Mouse (Mus musculus) MEL (cell line): Measurements from ENCODE around the gene Gpsm2. TPM values are rescaled to one million over a fixed set of nuclear protein-coding genes. Genes with fewer than 3 reads are reported as not detected.

Experiments
- DNase-seq: peaks from one replicate; pipeline ENCODE4 v3.0.0; 2011; ENCODE audit warnings: low read depth, low spot score
- H3K27ac ChIP-seq: 2 replicates; pipeline ENCODE4 v1.5.1; 2012; ENCODE audit warnings: low read depth, mild to moderate bottlenecking, control low read depth, low read length, moderate library complexity; ENCODE audit not compliant: control insufficient read depth
- H3K27me3 ChIP-seq, 2 experiments: fragments of 150-350 bp in 1 of 2; sonication (generic) in 1 of 2; 2 replicates each; pipeline ENCODE4 v1.6.1; 2012; ENCODE audit warnings: low read length in 2 of 2, mild to moderate bottlenecking in 2 of 2, improper control_type of control experiment in 1 of 2, moderate library complexity in 1 of 2; ENCODE audit not compliant: insufficient read depth in 2 of 2, control insufficient read depth in 1 of 2
- H3K36me3 ChIP-seq, 2 experiments: 2 replicates each; pipeline ENCODE4 v1.6.1; 2012 to 2014; ENCODE audit warnings: low read length in 2 of 2, improper control_type of control experiment in 1 of 2, inconsistent platforms in 1 of 2, mild to moderate bottlenecking in 1 of 2; ENCODE audit not compliant: insufficient read depth in 2 of 2, control insufficient read depth in 1 of 2
- H3K4me1 ChIP-seq, 2 experiments: fragments of 150-350 bp in 1 of 2; sonication (generic) in 1 of 2; 2 replicates each; pipeline ENCODE4 v1.6.1; 2012; ENCODE audit warnings: low read length in 2 of 2, improper control_type of control experiment in 1 of 2, mild to moderate bottlenecking in 1 of 2; ENCODE audit not compliant: insufficient read depth in 2 of 2, control insufficient read depth in 1 of 2
- H3K4me3 ChIP-seq, 2 experiments: fragments of 150-350 bp in 1 of 2; sonication (generic) in 1 of 2; 2 replicates each; pipeline ENCODE4 v1.5.1; 2012; ENCODE audit warnings: low read depth in 2 of 2, low read length in 2 of 2, mild to moderate bottlenecking in 2 of 2, moderate library complexity in 2 of 2, control low read depth in 1 of 2, improper control_type of control experiment in 1 of 2; ENCODE audit not compliant: control insufficient read depth in 1 of 2, insufficient read depth in 1 of 2
- H3K79me2 ChIP-seq: 2 replicates; pipeline ENCODE4 v1.6.1; 2012; ENCODE audit warnings: mild to moderate bottlenecking, low read length, moderate library complexity; ENCODE audit not compliant: control insufficient read depth, poor library complexity, insufficient read depth
- H3K9ac ChIP-seq: 2 replicates; pipeline ENCODE4 v1.6.1; 2012; ENCODE audit warnings: low read depth, mild to moderate bottlenecking, control low read depth, low read length, moderate library complexity; ENCODE audit not compliant: control insufficient read depth, poor library complexity, severe bottlenecking
- H3K9me3 ChIP-seq: fragments of 150-350 bp; sonication (generic); replicated peaks from 2 replicates; pipeline ENCODE4 v1.6.1; 2012; ENCODE audit warnings: mild to moderate bottlenecking, low read length, improper control_type of control experiment, moderate library complexity; ENCODE audit not compliant: insufficient read depth
- CTCF ChIP-seq, 3 experiments: IDR thresholded peaks in 2 of 3; conservative IDR thresholded peaks in 1 of 3; 2 replicates each; pipeline ENCODE4 v1.5.1; 2011 to 2012; ENCODE audit warnings: low read length in 3 of 3, low read depth in 2 of 3, mild to moderate bottlenecking in 2 of 3, improper control_type of control experiment in 1 of 3, inconsistent platforms in 1 of 3, mixed read lengths in 1 of 3, moderate library complexity in 1 of 3; ENCODE audit not compliant: control insufficient read depth in 1 of 3, insufficient read depth in 1 of 3, poor library complexity in 1 of 3, severe bottlenecking in 1 of 3
- ELF1 ChIP-seq: IDR thresholded peaks from 2 replicates; pipeline ENCODE4 v1.6.1; 2014; ENCODE audit warnings: low read depth, mild to moderate bottlenecking, inconsistent platforms, low read length, improper control_type of control experiment, moderate library complexity
- ETS1 ChIP-seq: IDR thresholded peaks from 2 replicates; pipeline ENCODE4 v1.6.1; 2012; ENCODE audit warnings: low read depth, mild to moderate bottlenecking, inconsistent platforms, low read length, improper control_type of control experiment, moderate library complexity
- MAFK ChIP-seq: IDR thresholded peaks from 2 replicates; pipeline ENCODE4 v1.6.1; 2011; ENCODE audit warnings: low read depth, mild to moderate bottlenecking, low read length, improper control_type of control experiment, borderline replicate concordance
- MAX ChIP-seq: IDR thresholded peaks from 2 replicates; pipeline ENCODE4 v1.6.1; 2011; ENCODE audit warnings: low read length, improper control_type of control experiment
- MEF2A ChIP-seq: IDR thresholded peaks from 2 replicates; pipeline ENCODE4 v1.6.1; 2014; ENCODE audit warnings: low read depth, mild to moderate bottlenecking, inconsistent platforms, low read length, improper control_type of control experiment; ENCODE audit not compliant: poor library complexity, insufficient replicate concordance, severe bottlenecking; ENCODE audit errors: extremely low read depth
- MXI1 ChIP-seq: IDR thresholded peaks from 2 replicates; pipeline ENCODE4 v1.6.1; 2011; ENCODE audit warnings: mild to moderate bottlenecking, low read depth, low read length, improper control_type of control experiment
- MYB ChIP-seq: IDR thresholded peaks from 2 replicates; pipeline ENCODE4 v1.6.1; 2011; ENCODE audit warnings: mild to moderate bottlenecking, low read depth, low read length, improper control_type of control experiment
- MYC ChIP-seq: IDR thresholded peaks from 2 replicates; pipeline ENCODE4 v1.6.1; 2011; ENCODE audit warnings: low read depth, mild to moderate bottlenecking, low read length, improper control_type of control experiment, moderate library complexity
- NELFE ChIP-seq: IDR thresholded peaks from 2 replicates; pipeline ENCODE4 v1.6.1; 2011; ENCODE audit warnings: low read depth, low read length, improper control_type of control experiment
- NRF1 ChIP-seq: IDR thresholded peaks from 2 replicates; pipeline ENCODE4 v1.6.1; 2014; ENCODE audit warnings: low read depth, mild to moderate bottlenecking, inconsistent platforms, low read length, improper control_type of control experiment, moderate library complexity; ENCODE audit not compliant: poor library complexity, insufficient read depth, severe bottlenecking
- POLR2A ChIP-seq, 2 experiments: IDR thresholded peaks; 2 replicates each; pipeline ENCODE4 v1.6.1; 2011 to 2012; ENCODE audit warnings: low read length in 2 of 2, mild to moderate bottlenecking in 2 of 2, control low read depth in 1 of 2, improper control_type of control experiment in 1 of 2, low read depth in 1 of 2, moderate library complexity in 1 of 2; ENCODE audit not compliant: control insufficient read depth in 1 of 2, insufficient read depth in 1 of 2, poor library complexity in 1 of 2
- RCOR1 ChIP-seq: IDR thresholded peaks from 2 replicates; pipeline ENCODE4 v1.6.1; 2012; ENCODE audit warnings: low read depth, mild to moderate bottlenecking, inconsistent platforms, low read length, improper control_type of control experiment
- TAL1 ChIP-seq: IDR thresholded peaks from 2 replicates; pipeline ENCODE4 v1.6.1; 2012; ENCODE audit warnings: mild to moderate bottlenecking, inconsistent platforms, low read length, moderate library complexity, mixed read lengths
- TBP ChIP-seq: IDR thresholded peaks from 2 replicates; pipeline ENCODE4 v1.8.0; 2011; ENCODE audit warnings: low read depth, low read length, improper control_type of control experiment
- TCF12 ChIP-seq: IDR thresholded peaks from 2 replicates; pipeline ENCODE4 v1.6.1; 2014; ENCODE audit warnings: low read depth, mild to moderate bottlenecking, inconsistent platforms, low read length, improper control_type of control experiment, moderate library complexity
- USF1 ChIP-seq: IDR thresholded peaks from 2 replicates; pipeline ENCODE4 v1.6.1; 2014; ENCODE audit warnings: low read depth, mild to moderate bottlenecking, inconsistent platforms, low read length, improper control_type of control experiment, moderate library complexity
- USF2 ChIP-seq, 2 experiments: IDR thresholded peaks; 2 replicates each; pipeline ENCODE4 v1.6.1; 2011 to 2012; ENCODE audit warnings: improper control_type of control experiment in 2 of 2, low read length in 2 of 2, borderline replicate concordance in 1 of 2, inconsistent platforms in 1 of 2, low read depth in 1 of 2, mild to moderate bottlenecking in 1 of 2; ENCODE audit not compliant: insufficient read depth in 1 of 2
- ZKSCAN1 ChIP-seq: IDR thresholded peaks from 2 replicates; pipeline ENCODE4 v1.6.1; 2012; ENCODE audit warnings: low read depth, mild to moderate bottlenecking, inconsistent platforms, low read length, improper control_type of control experiment, moderate library complexity
- ZMIZ1 ChIP-seq: IDR thresholded peaks from 2 replicates; pipeline ENCODE4 v1.6.1; 2012; ENCODE audit warnings: low read depth, mild to moderate bottlenecking, inconsistent platforms, low read length, improper control_type of control experiment, moderate library complexity
- ZNF384 ChIP-seq: IDR thresholded peaks from 2 replicates; pipeline ENCODE4 v1.6.1; 2012; ENCODE audit warnings: low read depth, mild to moderate bottlenecking, inconsistent platforms, low read length, improper control_type of control experiment
- polyA plus RNA-seq, 2 experiments: library from polyadenylated mRNA; stranded (reverse) in 1 of 2; unstranded in 1 of 2; fragments of >175 nt in 1 of 2; fragments of >200 nt in 1 of 2; gene quantifications; 2 replicates each; pipeline versions ENCODE4 v1.2.1 to v1.2.4; 2012; ENCODE audit warnings: low replicate concordance in 2 of 2, low read depth in 1 of 2; ENCODE audit not compliant: insufficient read length in 2 of 2, insufficient read depth in 1 of 2, missing spikeins in 1 of 2
- total RNA-seq: library from RNA; depleted of rRNA; stranded (reverse); fragments of 300-350 nt; gene quantifications from 2 replicates; pipeline ENCODE4 v1.2.3, GENCODE M21; 2012

The Gpsm2 gene
- total and polyA plus RNA-seq, 3 experiments: 17.6 to 27.5 TPM; not detected in 1

- TF ChIP-seq NRF1: no peak
- TF ChIP-seq MYC: no peak
- TF ChIP-seq MYB: no peak
- no peak for TF ChIP-seq CTCF (IDR thresholded peaks at IDR 0.05 in 2 of 3, conservative IDR thresholded peaks at IDR 0.05 in 1 of 3; ENCODE audit: control insufficient read depth in 1 of 3, insufficient read depth in 1 of 3, low read depth in 2 of 3, low read length in 3 of 3, poor library complexity in 1 of 3, severe bottlenecking in 1 of 3)
- TF ChIP-seq ELF1: no peak
- no peak for TF ChIP-seq TBP
- no peak for TF ChIP-seq ETS1
- TF ChIP-seq ZMIZ1: no peak
- TF ChIP-seq MAX: no peak
- TF ChIP-seq MEF2A: no peak
- no peak for TF ChIP-seq USF2 (IDR thresholded peaks at IDR 0.05; ENCODE audit: borderline replicate concordance in 1 of 2, insufficient read depth in 1 of 2, low read depth in 1 of 2, low read length in 2 of 2)
- no peak overlapping the region for H3K4me3 ChIP-seq
- DNase-seq: no peak
- H3K36me3 ChIP-seq: no peaks in the 10 kb centered on the region
- H3K9ac ChIP-seq: no peak overlapping the region
- H3K4me1 ChIP-seq: no peaks in the 10 kb centered on the region
- no peaks in the 10 kb centered on the region for H3K79me2 ChIP-seq
- H3K27ac ChIP-seq: no peak overlapping the region
- H3K27me3 ChIP-seq: no peaks in the 10 kb centered on the region
- H3K9me3 ChIP-seq: no peaks in the 10 kb centered on the region
Observed at GRCm38 (mm10) chr3:108646036-108646435, 76.1 kb downstream of the Gpsm2 start.

- no peak overlapping the region for H3K27ac ChIP-seq
- H3K9ac ChIP-seq: no peak overlapping the region
- H3K9me3 ChIP-seq: no peaks in the 10 kb centered on the region
- no peaks in the 10 kb centered on the region for H3K4me1 ChIP-seq
- TF ChIP-seq POLR2A (IDR thresholded peaks at IDR 0.05; ENCODE audit: control insufficient read depth in 1 of 2, insufficient read depth in 1 of 2, low read depth in 1 of 2, low read length in 2 of 2, poor library complexity in 1 of 2) (no peak), TCF12 (no peak), TAL1 (no peak), ZNF384 (no peak), ETS1 (no peak), MXI1 (no peak), USF1 (no peak), TBP (no peak), MYB (no peak), NELFE (no peak), MAFK (no peak), CTCF (IDR thresholded peaks at IDR 0.05 in 2 of 3, conservative IDR thresholded peaks at IDR 0.05 in 1 of 3; ENCODE audit: control insufficient read depth in 1 of 3, insufficient read depth in 1 of 3, low read depth in 2 of 3, low read length in 3 of 3, poor library complexity in 1 of 3, severe bottlenecking in 1 of 3) (no peak), ZMIZ1 (no peak), ZKSCAN1 (no peak), RCOR1 (no peak)
- H3K27me3 ChIP-seq: no peaks in the 10 kb centered on the region
- no peak overlapping the region for H3K4me3 ChIP-seq
- no peaks in the 10 kb centered on the region for H3K79me2 ChIP-seq
- DNase-seq: no peak
- no peaks in the 10 kb centered on the region for H3K36me3 ChIP-seq
Observed at GRCm38 (mm10) chr3:108644856-108645255, 77.3 kb downstream of the Gpsm2 start.
